Mouse (Mus musculus): ENCODE measurements around the gene Cyfip2. TPM values are rescaled to one million over a fixed set of nuclear protein-coding genes. Genes with fewer than 3 reads are reported as not detected.

Cyfip2 gene
- total RNA-seq, 2 experiments from 2014 or later, result 510 to 532 TPM

DNA sequence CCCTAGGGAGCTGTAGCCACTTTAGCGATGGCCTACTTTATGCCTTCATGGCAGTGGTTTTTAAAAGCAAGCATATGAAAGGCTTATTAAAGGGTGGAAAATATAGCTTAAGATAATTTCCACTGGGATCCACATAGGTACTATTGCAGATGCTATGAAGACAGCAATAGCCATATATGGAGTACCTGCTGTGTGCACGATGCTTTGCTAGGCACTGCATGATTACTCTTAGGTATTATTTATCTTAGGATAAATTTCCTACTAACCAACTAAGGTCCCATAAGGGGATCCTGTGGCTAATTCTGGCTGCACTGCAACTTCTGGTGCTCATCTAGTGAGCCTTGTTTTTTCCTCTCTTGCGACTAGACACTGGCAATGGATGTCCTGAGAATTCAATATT is 64.3 kb downstream of the Cyfip2 start:
- no peak for DNase-seq (ENCODE audit: low spot score in 2 of 2)
- intact Hi-C loops (cut with DNase I), result no loop called here

DNA sequence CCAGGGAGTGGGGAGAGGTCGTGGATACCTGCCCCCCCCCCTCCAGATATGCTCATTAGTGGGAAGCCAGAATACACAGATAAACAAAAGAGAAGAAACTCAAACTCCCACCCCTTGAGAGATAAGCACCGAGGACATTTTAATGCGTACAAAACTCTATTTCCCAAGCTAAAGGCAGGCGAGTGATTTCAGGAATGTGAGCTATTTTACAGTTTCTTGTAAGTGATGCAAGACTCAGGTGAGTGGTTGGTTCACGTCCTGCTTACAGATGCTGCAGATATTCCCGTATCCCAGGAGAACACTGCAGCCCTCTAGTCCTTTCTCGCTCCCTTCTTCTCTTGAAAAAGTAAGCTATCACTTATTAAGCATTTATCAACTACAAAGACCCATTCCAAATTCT is 66.3 kb downstream of the Cyfip2 start:
- DNase-seq (ENCODE audit: low spot score in 2 of 2), result no peak
- intact Hi-C loops (cut with DNase I), result no loop called here

DNA sequence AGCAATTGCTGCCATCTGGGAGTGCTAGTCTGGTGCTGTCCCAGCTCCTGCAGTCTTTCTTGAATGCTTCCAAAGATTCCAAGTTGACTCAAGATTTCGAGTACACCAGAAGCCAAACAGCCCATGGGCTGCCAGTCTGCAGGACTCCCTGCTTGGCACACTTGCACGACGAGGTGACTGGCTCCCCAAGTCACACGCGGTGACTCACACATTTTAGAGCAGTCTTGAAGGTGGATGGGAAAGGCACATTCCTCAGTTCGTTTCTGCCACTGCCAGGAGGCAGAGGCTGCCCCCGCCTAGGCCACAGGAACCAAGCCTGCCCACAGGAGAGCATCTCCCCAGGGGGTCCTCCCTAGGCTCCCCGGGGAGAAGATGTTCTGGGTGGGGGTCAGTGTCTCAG is 66.7 kb downstream of the Cyfip2 start:
- DNase-seq (ENCODE audit: low spot score in 2 of 2), result peak in 1 of 2 experiments; percentile 87
- intact Hi-C loops (cut with DNase I), result no loop called here

DNA sequence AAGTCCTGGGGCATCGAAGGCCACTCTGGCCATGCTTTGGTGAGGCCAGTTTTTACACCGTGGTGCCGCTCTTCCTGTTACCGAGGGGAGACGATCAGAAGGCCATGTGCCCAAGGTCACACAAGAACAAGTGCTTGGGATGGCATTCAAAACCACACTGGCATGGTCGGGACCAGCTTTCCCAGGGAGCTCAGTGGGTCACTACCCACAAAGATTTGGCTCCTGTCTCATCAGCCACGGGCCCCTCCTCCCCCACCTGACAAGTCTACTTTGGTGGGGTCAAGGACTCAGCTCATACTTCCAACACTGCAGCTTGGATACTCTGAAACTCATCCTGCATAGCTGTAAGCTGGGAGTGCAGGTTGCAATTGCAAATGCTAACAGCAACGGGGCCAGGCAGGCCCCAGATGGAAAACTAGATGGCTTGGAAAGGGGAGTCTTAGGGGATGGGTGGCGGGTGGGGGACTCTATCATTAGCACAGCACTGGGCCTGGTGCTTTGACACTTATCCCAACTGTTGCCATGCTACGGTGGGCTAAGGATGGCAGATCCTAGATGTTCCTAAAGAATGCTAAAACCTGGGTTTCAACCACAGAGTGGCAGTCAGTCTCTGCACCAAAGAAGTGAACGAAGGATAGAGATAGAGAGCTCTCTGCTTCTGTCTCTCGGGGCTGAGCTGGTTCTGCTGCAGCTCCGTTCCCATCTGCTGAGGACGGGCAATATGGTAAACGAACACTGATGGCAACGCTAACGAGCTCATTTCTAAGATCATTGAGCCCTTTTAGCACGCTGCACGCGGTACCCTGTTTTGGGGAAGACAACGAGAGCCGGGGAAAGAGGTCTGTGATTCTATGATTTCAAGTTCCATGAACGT is 67.7 kb downstream of the Cyfip2 start:
- intact Hi-C loops (cut with DNase I), result no loop called here
- no peak for DNase-seq (ENCODE audit: low spot score in 2 of 2)

- DNase-seq (ENCODE audit: low spot score in 2 of 2), result no peak
- intact Hi-C loops (cut with DNase I), result no loop called here
Measured at GRCm38 (mm10) chr11:46241985-46242384, 70.7 kb downstream of the Cyfip2 start.

DNA sequence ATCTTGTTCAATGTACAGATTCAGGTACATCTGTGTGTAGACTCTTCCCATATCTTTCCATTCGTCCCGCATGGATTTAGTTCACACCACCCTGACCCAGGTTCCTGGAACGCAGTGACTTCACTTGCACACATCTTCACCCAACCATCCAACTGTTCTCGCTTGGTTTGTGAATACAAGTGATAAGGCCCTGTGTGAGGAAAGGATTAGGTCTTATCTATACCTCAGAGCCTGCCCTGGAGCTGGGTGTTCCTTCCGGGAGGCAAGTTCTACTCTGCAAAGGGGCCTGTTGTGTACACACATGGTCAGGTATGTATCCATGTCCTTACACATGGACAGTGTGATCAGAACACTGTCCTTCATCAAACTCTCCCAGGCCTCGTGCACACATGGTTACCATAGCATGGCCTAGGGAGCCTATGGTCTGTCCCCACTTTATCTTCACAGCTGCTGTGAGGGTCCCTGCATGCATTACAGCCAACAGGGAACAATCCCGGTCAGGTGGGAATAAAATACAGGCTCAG is 71.4 kb downstream of the Cyfip2 start:
- DNase-seq (ENCODE audit: low spot score in 2 of 2), result no peak
- intact Hi-C loops (cut with DNase I), result no loop called here

DNA sequence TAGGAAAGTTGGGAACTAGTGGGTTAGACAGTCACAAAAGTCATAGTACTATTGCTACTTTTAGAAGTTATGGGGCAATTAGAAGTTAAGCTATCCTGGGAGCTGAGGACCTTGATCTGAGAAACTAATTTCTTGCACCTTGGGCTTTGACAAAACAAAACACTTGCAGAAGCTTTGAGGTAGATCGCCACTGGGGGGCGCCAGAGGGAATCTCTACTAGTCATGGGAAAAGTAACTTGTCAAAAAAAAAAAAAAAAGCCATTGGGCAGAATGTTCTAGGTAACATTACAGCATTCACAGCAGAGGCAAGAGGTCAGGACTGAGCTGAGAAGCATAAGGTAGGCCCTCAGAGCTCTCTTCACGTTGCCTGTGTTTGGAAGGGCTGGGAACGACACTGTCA is 75.7 kb downstream of the Cyfip2 start:
- intact Hi-C loops (cut with DNase I), result no loop called here
- peak; percentile 79 to 87 for DNase-seq (ENCODE audit: low spot score in 2 of 2)

DNA sequence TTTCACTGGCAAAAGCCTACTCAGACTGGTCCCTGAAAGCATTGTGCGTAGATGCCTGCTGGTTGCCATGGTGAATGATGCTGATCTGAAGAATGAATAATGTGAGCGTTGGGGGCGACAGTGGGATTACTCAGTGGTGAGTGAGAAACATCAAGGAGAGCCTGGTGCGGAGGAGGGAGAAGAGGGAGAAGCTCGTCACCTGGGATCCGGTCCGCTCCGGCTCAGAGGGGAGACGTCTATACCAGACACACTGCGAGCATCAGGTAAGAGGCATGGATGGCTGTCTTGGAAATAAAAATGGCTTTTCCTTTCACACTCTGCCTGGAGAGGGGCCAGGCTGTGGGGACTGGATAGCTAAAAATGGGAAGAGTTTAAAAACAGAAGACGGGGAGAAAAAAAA is 77.3 kb downstream of the Cyfip2 start, which contains the start of gene Fndc9:
Fndc9 (plus strand) TSS at position 198 of the 400 bp plus-strand sequence.
- peak; percentile 81 to 98 for DNase-seq (ENCODE audit: low spot score in 2 of 2)
- intact Hi-C loops (cut with DNase I), result no loop called here

DNA sequence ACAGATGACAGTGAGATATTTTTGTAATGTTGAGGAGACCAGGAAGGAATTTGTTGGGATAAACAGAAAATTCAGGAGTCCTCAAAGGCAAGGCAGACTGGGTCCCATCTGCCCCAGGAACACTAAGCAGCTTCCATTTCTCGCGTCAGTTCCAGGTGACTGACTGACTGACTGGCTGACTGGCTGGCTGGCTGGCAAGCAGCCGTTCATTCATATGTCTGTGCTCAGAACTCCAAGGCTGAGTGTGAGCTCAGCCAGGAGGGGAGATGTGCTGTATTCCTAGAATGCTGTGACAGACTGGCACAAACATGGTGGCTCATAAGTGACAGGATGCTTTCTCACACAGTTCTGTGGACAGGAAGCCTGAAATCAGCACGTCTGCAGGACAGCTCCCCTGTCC is 78.7 kb downstream of the Cyfip2 start:
- intact Hi-C loops (cut with DNase I), result no loop called here
- no peak for DNase-seq (ENCODE audit: low spot score in 2 of 2)

GRCm38 (mm10) chr11:46232803-46233202 is 79.9 kb downstream of the Cyfip2 start:
- no peak for DNase-seq (ENCODE audit: low spot score in 2 of 2)
- intact Hi-C loops (cut with DNase I), result no loop called here

- intact Hi-C loops (cut with DNase I), result no loop called here
- DNase-seq (ENCODE audit: low spot score in 2 of 2), result no peak
Measured at GRCm38 (mm10) chr11:46230184-46230583, 82.5 kb downstream of the Cyfip2 start.

DNA sequence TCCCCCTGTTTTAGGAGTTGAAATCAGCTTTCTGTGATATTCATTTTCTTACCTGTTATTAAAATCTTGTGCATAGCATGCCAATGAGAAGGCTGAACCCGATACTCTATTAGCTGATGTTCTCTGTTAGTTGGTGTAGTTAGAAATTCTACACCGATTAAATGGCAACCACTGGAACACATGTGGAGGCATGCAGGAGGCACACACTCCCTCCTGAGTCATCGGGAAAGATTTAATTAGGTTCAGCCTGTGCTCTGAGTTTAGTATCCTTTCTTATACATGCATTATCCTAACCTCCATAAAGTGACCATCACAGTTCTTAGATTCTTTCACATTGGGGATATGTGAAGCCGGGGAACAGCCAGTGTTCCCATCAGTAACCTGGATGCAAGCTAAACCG is 87.3 kb downstream of the Cyfip2 start:
- DNase-seq (ENCODE audit: low spot score in 2 of 2), result no peak
- intact Hi-C loops (cut with DNase I), result no loop called here

DNA sequence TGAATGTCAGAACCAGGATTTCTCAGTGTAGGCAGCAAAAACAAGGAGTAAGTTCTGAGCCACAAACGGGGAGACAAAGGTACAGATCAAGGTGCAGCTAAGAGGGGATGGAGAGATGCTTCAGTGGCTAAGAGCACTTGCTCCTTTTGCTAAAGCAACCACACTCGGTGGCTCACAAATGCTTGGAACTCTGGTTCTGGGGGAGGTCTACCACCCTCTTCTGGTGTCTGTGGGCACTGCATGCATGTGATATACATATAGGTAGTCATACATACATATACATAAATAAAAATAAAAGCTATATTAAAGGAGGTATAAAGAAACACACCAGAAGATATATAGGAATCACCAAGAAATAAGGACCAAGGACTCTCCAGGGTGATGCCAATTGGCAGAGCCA is 89.1 kb downstream of the Cyfip2 start:
- intact Hi-C loops (cut with DNase I), result no loop called here
- DNase-seq (ENCODE audit: low spot score in 2 of 2), result no peak

GRCm38 (mm10) chr11:46220211-46220610 is 92.4 kb downstream of the Cyfip2 start:
- DNase-seq (ENCODE audit: low spot score in 2 of 2), result no peak
- intact Hi-C loops (cut with DNase I), result no loop called here

DNA sequence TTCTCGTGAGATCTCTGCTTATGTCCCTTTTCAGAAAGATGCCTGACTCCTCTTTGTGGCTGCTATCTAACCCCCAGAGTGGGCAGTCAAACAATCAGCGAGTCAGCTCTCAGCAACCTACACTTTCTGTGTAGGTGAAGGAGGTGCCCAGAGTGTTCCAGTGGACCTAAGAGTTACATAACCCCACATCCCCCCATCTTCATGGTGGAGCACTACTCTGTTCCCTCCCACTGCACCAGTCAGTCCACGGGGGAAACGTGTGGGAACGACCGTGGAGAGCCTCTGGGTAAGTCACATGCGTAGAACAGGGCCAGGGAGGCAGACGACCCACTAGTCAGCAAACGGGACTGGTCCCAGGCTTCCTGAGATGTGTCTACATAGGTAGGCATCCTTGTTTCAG is 93.3 kb downstream of the Cyfip2 start:
- intact Hi-C loops (cut with DNase I), result no loop called here
- peak in 1 of 2 experiments; percentile 53 for DNase-seq (ENCODE audit: low spot score in 2 of 2)

DNA sequence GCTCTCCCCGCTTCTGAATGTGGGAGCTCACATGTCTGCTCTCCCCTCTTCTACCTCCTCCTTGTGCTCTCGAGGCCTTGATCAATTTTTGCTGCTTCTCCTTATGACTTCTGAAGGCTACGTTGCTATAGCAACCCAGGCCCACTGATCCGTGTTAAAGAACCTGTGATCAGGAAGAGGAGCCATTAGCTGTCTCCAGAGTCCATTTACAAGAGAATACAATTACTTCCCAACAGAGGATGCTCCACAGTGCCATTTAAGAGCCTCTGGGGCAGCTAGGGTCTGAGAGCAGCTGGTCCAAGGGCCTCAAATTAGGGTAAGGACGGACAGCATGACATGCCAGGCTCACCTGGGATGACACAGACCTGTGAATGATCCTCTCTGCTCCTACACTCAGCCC is 94.1 kb downstream of the Cyfip2 start:
- DNase-seq (ENCODE audit: low spot score in 2 of 2), result peak in 1 of 2 experiments; percentile 39
- intact Hi-C loops (cut with DNase I), result no loop called here

- intact Hi-C loops (cut with DNase I), result no loop called here
- DNase-seq (ENCODE audit: low spot score in 2 of 2), result no peak
Measured at GRCm38 (mm10) chr11:46217686-46218085, 95.0 kb downstream of the Cyfip2 start.

GRCm38 (mm10) chr11:46216669-46217068 is 96.0 kb downstream of the Cyfip2 start:
- peak in 1 of 2 experiments; percentile 51 for DNase-seq (ENCODE audit: low spot score in 2 of 2)
- intact Hi-C loops (cut with DNase I), result no loop called here

GRCm38 (mm10) chr11:46215354-46215753 is 97.3 kb downstream of the Cyfip2 start:
- peak; percentile 64 to 85 for DNase-seq (ENCODE audit: low spot score in 2 of 2)

DNA sequence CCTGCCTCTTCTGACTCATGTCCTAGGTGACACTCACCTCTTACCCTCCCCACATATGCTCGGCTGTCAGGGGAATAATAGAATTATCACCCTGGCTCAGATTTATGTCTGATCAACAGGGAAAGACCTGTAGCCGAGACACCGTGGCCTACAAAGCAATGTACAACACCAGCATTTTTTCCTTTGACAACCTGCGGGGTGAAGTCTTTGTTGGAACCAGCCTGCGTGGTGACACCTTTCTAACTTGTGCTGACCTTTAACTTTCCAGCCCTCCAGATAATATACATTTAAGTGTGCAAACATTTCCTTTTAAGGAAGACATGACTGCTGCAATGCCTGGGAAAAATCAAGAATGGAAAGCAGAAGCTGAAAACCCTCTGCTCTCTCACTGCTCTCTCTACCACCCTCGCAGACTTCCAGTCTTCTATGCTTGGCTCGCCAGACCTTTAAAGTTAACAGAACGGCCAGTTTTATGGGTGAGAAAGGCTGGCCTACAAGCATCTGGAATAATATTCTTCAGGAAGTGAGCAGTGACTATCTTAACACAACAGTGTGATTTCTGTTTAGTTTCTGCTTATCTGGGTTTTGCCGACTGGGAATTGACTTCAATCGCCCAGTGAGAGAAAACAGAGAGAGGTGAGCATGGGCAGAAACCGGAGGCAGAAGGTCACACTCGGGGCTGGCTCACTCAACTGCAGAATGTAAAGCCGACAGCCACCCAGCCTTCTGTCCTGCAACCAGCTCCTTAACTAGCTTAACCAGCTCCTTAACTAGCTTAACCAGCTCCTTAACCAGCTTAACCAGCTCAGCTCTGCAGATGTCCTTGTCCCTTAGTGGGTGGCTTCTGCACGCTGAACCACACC is 98.1 kb downstream of the Cyfip2 start:
- intact Hi-C loops (cut with DNase I), result loop anchor here (2.0 kb wide), 2 partner anchors 158 to 270 kb away; partner anchors contain the start of gene Lsm11
- no peak for DNase-seq (ENCODE audit: low spot score in 2 of 2)

More at GRCm38 (mm10) chr11:46215354-46215753, 97.3 kb downstream of the Cyfip2 start:
- intact Hi-C loops (cut with DNase I), result loop anchor here (2.0 kb wide), 2 partner anchors 159 to 271 kb away; partner anchors contain the start of gene Lsm11
